Mouse (Mus musculus): ENCODE measurements around the gene Prss33. TPM values are rescaled to one million over a fixed set of nuclear protein-coding genes. Genes with fewer than 3 reads are reported as not detected.

Gene Prss33
- polyA plus RNA-seq, 1 experiment = not detected

GRCm38 (mm10) chr17:23843812-23844273, 8.0 kb upstream of the Prss33 start, which contains the start of the genes Prss32 and Prss41:
Gene Prss32, plus strand, starts transcription at chr17:23843855.
Gene Prss41, minus strand, starts transcription at chr17:23844172.
- Histone ChIP-seq H3ac (ENCODE audit: control insufficient read depth, insufficient read length) (no peak within 1 kb of the TSS), H3K27me3 (ENCODE audit: control insufficient read depth, insufficient read depth, insufficient read length) (no peaks in the 10 kb centered on the region), H3K4me2 (ENCODE audit: low read depth) (no peak within 1 kb of the TSS), H3K36me3 (ENCODE audit: control insufficient read depth, insufficient read depth) (no peaks in the 10 kb centered on the region), H3K4me3 (no peak within 1 kb of the TSS), H3K79me2 (ENCODE audit: control insufficient read depth, insufficient read depth) (no peaks in the 10 kb centered on the region)
- TF ChIP-seq MYOG (IDR thresholded peaks at IDR 0.05; ENCODE audit: control insufficient read depth in 1 of 3, insufficient read depth in 1 of 3, insufficient read length in 2 of 3, low read depth in 2 of 3) (no peak), REST (IDR thresholded peaks at IDR 0.05; ENCODE audit: insufficient read depth, insufficient read length) (no peak), USF1 (IDR thresholded peaks at IDR 0.05; ENCODE audit: low read depth) (no peak), TCF3 (IDR thresholded peaks at IDR 0.05; ENCODE audit: insufficient read length, low read depth) (no peak), E2F4 (IDR thresholded peaks at IDR 0.05; ENCODE audit: insufficient read depth) (no peak), SRF (IDR thresholded peaks at IDR 0.05; ENCODE audit: control insufficient read depth, insufficient read length, low read depth) (no peak), POLR2AphosphoS2 (IDR thresholded peaks at IDR 0.05; ENCODE audit: insufficient read length, low read depth) (no peak)

- Histone ChIP-seq H3ac (ENCODE audit: control insufficient read depth, insufficient read length) (no peak overlapping the region), H3K79me2 (ENCODE audit: control insufficient read depth, insufficient read depth) (no peaks in the 10 kb centered on the region), H3K27me3 (ENCODE audit: control insufficient read depth, insufficient read depth, insufficient read length) (no peaks in the 10 kb centered on the region), H3K4me3 (no peak overlapping the region), H3K36me3 (ENCODE audit: control insufficient read depth, insufficient read depth) (no peaks in the 10 kb centered on the region), H3K4me2 (ENCODE audit: low read depth) (no peak overlapping the region)
- no peak for TF ChIP-seq E2F4 (IDR thresholded peaks at IDR 0.05; ENCODE audit: insufficient read depth)
- TF ChIP-seq TCF3 (IDR thresholded peaks at IDR 0.05; ENCODE audit: insufficient read length, low read depth) = no peak
- no peak for TF ChIP-seq POLR2AphosphoS2 (IDR thresholded peaks at IDR 0.05; ENCODE audit: insufficient read length, low read depth)
- TF ChIP-seq MYOG (IDR thresholded peaks at IDR 0.05; ENCODE audit: control insufficient read depth in 1 of 3, insufficient read depth in 1 of 3, insufficient read length in 2 of 3, low read depth in 2 of 3) = no peak
- TF ChIP-seq MYOD1 (IDR thresholded peaks at IDR 0.05; ENCODE audit: control insufficient read depth in 1 of 3, insufficient read length in 2 of 3, low read depth in 2 of 3) = no peak
- TF ChIP-seq SRF (IDR thresholded peaks at IDR 0.05; ENCODE audit: control insufficient read depth, insufficient read length, low read depth) = no peak
- no peak for TF ChIP-seq MAX (IDR thresholded peaks at IDR 0.05; ENCODE audit: low read depth)
- no peak for TF ChIP-seq CEBPB (IDR thresholded peaks at IDR 0.05; ENCODE audit: insufficient read depth, poor library complexity, severe bottlenecking)
- no peak for TF ChIP-seq REST (IDR thresholded peaks at IDR 0.05; ENCODE audit: insufficient read depth, insufficient read length)
- no peak for TF ChIP-seq USF1 (IDR thresholded peaks at IDR 0.05; ENCODE audit: low read depth)
- no peak for TF ChIP-seq POLR2A (IDR thresholded peaks at IDR 0.05; ENCODE audit: insufficient read length, low read depth)
- TF ChIP-seq TCF12 (IDR thresholded peaks at IDR 0.05; ENCODE audit: insufficient read depth, poor library complexity, severe bottlenecking) = no peak
Observed at GRCm38 (mm10) chr17:23843141-23843811, 7.4 kb upstream of the Prss33 start.

- Histone ChIP-seq H3K27me3 (ENCODE audit: control insufficient read depth, insufficient read depth, insufficient read length) (no peaks in the 10 kb centered on the region), H3K79me2 (ENCODE audit: control insufficient read depth, insufficient read depth) (no peaks in the 10 kb centered on the region), H3ac (ENCODE audit: control insufficient read depth, insufficient read length) (no peak overlapping the region), H3K4me3 (no peak overlapping the region), H3K36me3 (ENCODE audit: control insufficient read depth, insufficient read depth) (no peaks in the 10 kb centered on the region), H3K4me2 (ENCODE audit: low read depth) (no peak overlapping the region)
- TF ChIP-seq USF1 (IDR thresholded peaks at IDR 0.05; ENCODE audit: low read depth) (no peak), POLR2AphosphoS2 (IDR thresholded peaks at IDR 0.05; ENCODE audit: insufficient read length, low read depth) (no peak), REST (IDR thresholded peaks at IDR 0.05; ENCODE audit: insufficient read depth, insufficient read length) (no peak), MYOD1 (IDR thresholded peaks at IDR 0.05; ENCODE audit: control insufficient read depth in 1 of 3, insufficient read length in 2 of 3, low read depth in 2 of 3) (no peak), E2F4 (IDR thresholded peaks at IDR 0.05; ENCODE audit: insufficient read depth) (no peak), POLR2A (IDR thresholded peaks at IDR 0.05; ENCODE audit: insufficient read length, low read depth) (no peak), TCF12 (IDR thresholded peaks at IDR 0.05; ENCODE audit: insufficient read depth, poor library complexity, severe bottlenecking) (no peak), TCF3 (IDR thresholded peaks at IDR 0.05; ENCODE audit: insufficient read length, low read depth) (no peak), MYOG (IDR thresholded peaks at IDR 0.05; ENCODE audit: control insufficient read depth in 1 of 3, insufficient read depth in 1 of 3, insufficient read length in 2 of 3, low read depth in 2 of 3) (no peak), SRF (IDR thresholded peaks at IDR 0.05; ENCODE audit: control insufficient read depth, insufficient read length, low read depth) (no peak), MAX (IDR thresholded peaks at IDR 0.05; ENCODE audit: low read depth) (no peak)
Observed at GRCm38 (mm10) chr17:23841145-23841544, 5.3 kb upstream of the Prss33 start.

- H3K4me2 ChIP-seq (ENCODE audit: low read depth) = no peak overlapping the region
- H3K36me3 ChIP-seq (ENCODE audit: control insufficient read depth, insufficient read depth) = peaks cover 8% of the 10 kb centered on the region
- H3K4me3 ChIP-seq = no peak overlapping the region
- H3ac ChIP-seq (ENCODE audit: control insufficient read depth, insufficient read length) = no peak overlapping the region
- TF ChIP-seq SRF (IDR thresholded peaks at IDR 0.05; ENCODE audit: control insufficient read depth, insufficient read length, low read depth) (no peak), POLR2AphosphoS2 (IDR thresholded peaks at IDR 0.05; ENCODE audit: insufficient read length, low read depth) (no peak), TCF3 (IDR thresholded peaks at IDR 0.05; ENCODE audit: insufficient read length, low read depth) (no peak), CEBPB (IDR thresholded peaks at IDR 0.05; ENCODE audit: insufficient read depth, poor library complexity, severe bottlenecking) (no peak), E2F4 (IDR thresholded peaks at IDR 0.05; ENCODE audit: insufficient read depth) (no peak), MAX (IDR thresholded peaks at IDR 0.05; ENCODE audit: low read depth) (no peak), POLR2A (IDR thresholded peaks at IDR 0.05; ENCODE audit: insufficient read length, low read depth) (no peak)
- H3K79me2 ChIP-seq (ENCODE audit: control insufficient read depth, insufficient read depth) = peaks cover 24% of the 10 kb centered on the region
- peaks cover 14% of the 10 kb centered on the region for H3K27me3 ChIP-seq (ENCODE audit: control insufficient read depth, insufficient read depth, insufficient read length)
Observed at GRCm38 (mm10) chr17:23831201-23831600, 4.7 kb downstream of the Prss33 start.

Measured in myocyte (in vitro differentiated cells).